Mouse (Mus musculus) liver (tissue): ENCODE results near the gene Acot10.
"Not testable (repeated sequence)": the region's sequence is repeated elsewhere in the genome, so short reads cannot be mapped to it uniquely, and the experiment has no call there.

Experiments
- DNase-seq: peaks from one replicate; pipeline ENCODE4 v3.0.0-alpha.2; 2020; ENCODE audit warnings: mixed read lengths

Gene Acot10

GRCm38 (mm10) chr15:20666650-20667049 lies at the start of gene Acot10:
TSS of gene Acot10 (minus strand) at chr15:20666750.
- no peak for DNase-seq

- DNase-seq, result no peak
Observed at GRCm38 (mm10) chr15:20711859-20712258, 45.3 kb upstream of the Acot10 start.

- no peak for DNase-seq
Observed at GRCm38 (mm10) chr15:20696229-20696628, 29.7 kb upstream of the Acot10 start.

- DNase-seq, result no peak
Observed at GRCm38 (mm10) chr15:20684200-20684599, 17.6 kb upstream of the Acot10 start.

- no peak for DNase-seq
Observed at GRCm38 (mm10) chr15:20682719-20683118, 16.2 kb upstream of the Acot10 start.

DNA sequence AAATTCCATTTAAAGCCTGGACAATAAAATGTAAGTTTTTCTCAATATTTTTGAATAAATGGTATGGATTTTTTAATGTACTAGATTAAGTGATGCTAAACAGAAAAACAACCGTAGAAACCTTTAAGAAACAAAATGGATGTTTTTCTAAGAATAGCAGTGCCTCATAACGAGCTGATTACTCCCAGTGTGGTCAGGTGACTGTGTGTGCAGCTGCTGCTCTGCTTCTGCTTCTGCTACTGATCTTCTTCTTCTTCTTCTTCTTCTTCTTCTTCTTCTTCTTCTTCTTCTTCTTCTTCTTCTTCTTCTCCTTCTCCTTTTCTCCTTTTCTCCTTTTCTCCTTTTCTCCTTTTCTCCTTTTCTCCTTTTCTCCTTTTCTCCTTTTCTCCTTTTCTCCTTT lies 3.0 kb upstream of the Acot10 start:
- DNase-seq, result not testable (repeated sequence)

DNA sequence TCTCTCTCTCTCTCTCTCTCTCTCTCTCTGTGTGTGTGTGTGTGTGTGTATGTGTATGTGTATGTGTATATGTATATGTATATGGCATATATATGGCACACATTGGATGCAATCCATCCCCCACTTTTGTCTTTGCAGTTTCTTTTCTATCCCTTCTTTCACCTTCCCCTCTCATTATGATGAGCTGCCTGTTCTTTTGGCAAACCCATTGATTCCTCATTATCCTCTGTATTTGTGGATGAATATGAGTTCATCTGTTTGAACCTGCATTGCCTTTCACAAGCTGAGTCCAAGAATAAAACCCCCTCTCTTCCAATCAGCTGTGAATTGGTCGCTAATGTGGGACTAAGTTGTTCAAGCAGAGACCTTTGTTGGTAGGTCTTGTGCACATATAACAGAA lies 1.4 kb upstream of the Acot10 start:
- no peak for DNase-seq

DNA sequence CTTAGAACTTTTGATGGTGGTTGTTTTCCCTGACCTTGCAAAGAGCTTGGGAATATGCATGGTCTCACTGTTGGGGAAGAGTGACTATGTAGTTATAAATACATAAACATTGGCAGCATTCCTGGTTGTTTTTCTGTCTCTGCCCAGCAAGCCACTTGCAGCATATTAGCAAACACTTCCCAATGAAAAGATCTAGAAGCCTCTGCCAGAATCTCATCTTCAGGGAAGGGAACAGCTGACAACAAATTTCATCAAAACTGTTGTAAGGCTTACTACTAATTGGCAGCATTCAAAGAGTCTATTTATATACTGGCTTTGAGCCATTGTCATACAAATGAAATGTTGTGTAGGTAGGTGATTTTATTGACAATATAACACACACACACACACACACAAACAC lies 800 bp upstream of the Acot10 start:
- no peak for DNase-seq

- DNase-seq, result no peak
Observed at GRCm38 (mm10) chr15:20660221-20660620, 6.3 kb downstream of the Acot10 start.

- DNase-seq, result no peak
Observed at GRCm38 (mm10) chr15:20642905-20643414, 23.6 kb downstream of the Acot10 start.

DNA sequence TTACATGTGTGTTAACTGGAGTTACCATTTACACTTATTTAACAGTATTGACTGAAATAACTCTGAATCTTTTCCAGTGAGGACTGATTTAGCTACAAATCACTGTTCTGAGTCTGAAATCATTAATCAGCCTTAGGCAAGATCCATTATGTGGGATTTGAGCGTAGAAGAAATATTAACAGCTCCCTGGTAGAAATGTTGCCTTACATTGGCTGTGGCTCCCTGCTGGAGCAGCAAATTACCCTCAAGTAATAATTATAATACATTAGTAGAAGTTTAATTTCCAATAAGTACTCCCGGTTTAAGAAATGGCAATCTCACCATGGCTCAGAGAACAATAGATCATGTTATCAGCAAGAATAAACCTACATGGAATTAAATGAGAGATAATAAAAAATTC lies 27.4 kb downstream of the Acot10 start:
- no peak for DNase-seq

DNA sequence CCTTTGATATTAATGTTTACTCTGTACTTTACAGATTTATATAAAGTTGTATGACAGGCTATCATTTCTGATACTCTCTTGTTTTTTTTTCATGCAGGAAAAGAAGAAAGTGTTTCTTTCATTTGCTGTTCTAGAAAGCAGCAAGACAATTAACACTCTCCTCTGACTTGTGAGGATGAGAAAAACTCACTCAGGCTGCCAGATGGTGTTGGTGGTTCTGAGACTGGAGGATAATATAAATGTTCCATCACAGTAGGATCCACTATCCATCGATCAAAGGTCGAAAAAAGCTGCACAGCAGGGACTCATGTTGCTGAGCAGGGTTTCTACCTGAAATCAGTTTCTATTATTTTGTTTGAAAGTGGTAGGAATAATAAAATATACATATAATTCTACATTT lies 32.0 kb downstream of the Acot10 start:
- no peak for DNase-seq
